Mouse (Mus musculus) skeletal muscle tissue, postnatal 0 days (tissue): Measurements from ENCODE around the gene Zfp518b. TPM values are rescaled to one million over a fixed set of nuclear protein-coding genes. Genes with fewer than 3 reads are reported as not detected.

Experiments
- polyA plus RNA-seq: library from polyadenylated mRNA; unstranded; fragments of >200 nt; fragmentation: Nextera tagmentation; extraction: Ambion mirVana; gene quantifications from 2 replicates; pipeline ENCODE4 v1.2.1, GENCODE M21; 2015

Gene Zfp518b
- 2.4 and 3.6 TPM in 2 replicates for polyA plus RNA-seq

DNA sequence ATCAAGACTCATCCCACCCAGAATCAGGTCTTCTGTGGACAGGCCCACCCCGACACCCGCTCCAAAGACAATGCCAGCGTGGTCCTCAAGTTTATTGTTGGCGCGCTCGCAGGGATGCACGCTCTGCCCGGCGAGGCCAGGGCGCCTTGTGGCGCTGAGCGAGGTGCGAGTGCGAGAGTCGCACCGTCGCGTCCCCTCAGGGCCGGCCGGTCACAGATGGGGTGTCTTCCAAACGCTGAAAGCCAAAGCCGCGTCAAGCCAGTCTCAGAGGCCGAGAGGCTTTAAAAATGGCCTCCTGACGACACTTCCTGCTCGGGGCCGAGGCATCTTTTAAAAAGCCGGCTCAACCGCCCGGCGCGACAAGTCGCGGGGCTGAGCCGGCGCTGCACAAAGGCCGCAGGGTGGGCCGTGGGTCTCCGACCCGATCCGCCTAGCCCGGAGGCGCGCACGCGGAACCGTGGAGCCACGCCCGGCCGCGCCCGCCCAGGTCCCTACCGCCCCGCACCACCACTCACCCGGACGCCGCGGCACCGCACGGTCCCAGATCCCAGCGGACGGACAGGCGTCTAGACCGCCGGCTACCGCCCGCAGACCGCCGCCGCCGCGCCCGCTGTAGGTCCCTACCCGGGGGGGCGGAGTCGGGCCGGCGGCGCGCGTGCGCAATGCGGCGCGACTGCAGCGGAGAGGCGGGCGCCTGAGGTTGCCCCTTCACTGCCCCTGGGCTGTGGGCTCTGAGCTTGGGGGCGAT, at the start of gene Zfp518b:
TSS of gene Zfp518b (minus strand) at position 663 of the 748 bp plus-strand sequence.

Other genes starting within 250 kb of the Zfp518b start
- 0.41 and 0.52 TPM in 2 replicates for gene Slc2a9, start 181.7 kb downstream of the Zfp518b start, polyA plus RNA-seq
- 195 and 203 TPM in 2 replicates for gene Wdr1, start 121.6 kb downstream of the Zfp518b start, polyA plus RNA-seq
- 0.07 TPM in 1 of 2 replicates, not detected in the other for gene Clnk, start 192.0 kb upstream of the Zfp518b start, polyA plus RNA-seq